Mouse (Mus musculus) midbrain, embryonic 12.5 days (tissue): Measurements from ENCODE around the gene Ccr1l1. TPM values are rescaled to one million over a fixed set of nuclear protein-coding genes. Genes with fewer than 3 reads are reported as not detected.

Experiments used
- polyA plus RNA-seq: library from polyadenylated mRNA; unstranded; fragments of >200 nt; fragmentation: Nextera tagmentation; extraction: Ambion mirVana; gene quantifications from 2 replicates; pipeline ENCODE4 v1.2.1, GENCODE M21; 2016

Ccr1l1 gene
- polyA plus RNA-seq, 1 experiment from 2014 or later: not detected

Other genes with a start within 250 kb of the Ccr1l1 start
- 0.20 and 0.24 TPM in 2 replicates for gene Cxcr6, start 171.9 kb downstream of the Ccr1l1 start, polyA plus RNA-seq
- gene Fyco1, start 126.5 kb downstream of the Ccr1l1 start, polyA plus RNA-seq: 11.2 and 11.6 TPM in 2 replicates
- not detected in 2 replicates for gene Xcr1, start 116.4 kb downstream of the Ccr1l1 start, polyA plus RNA-seq
- gene Ccr1, start 9.7 kb downstream of the Ccr1l1 start, polyA plus RNA-seq: 0.72 and 1.6 TPM in 2 replicates
- 0.06 and 0.13 TPM in 2 replicates for gene Ccr3, start 43.6 kb upstream of the Ccr1l1 start, polyA plus RNA-seq
- gene Ccr2, start 123.5 kb upstream of the Ccr1l1 start, polyA plus RNA-seq: 0.17 and 0.34 TPM in 2 replicates
- 0.34 and 0.55 TPM in 2 replicates for gene Ccr5, start 143.1 kb upstream of the Ccr1l1 start, polyA plus RNA-seq